Mouse (Mus musculus): Measurements from ENCODE around the gene Rab30.
A peak's percentile ranks its signal among the peaks of the same experiment; 100 is the strongest.
"Not testable (repeated sequence)": the region's sequence is repeated elsewhere in the genome, so short reads cannot be mapped to it uniquely, and the experiment has no call there.

Gene Rab30

GRCm38 (mm10) chr7:92741152-92741860 lies at the start of gene Rab30:
TSS of gene Rab30 (plus strand) at chr7:92741603.
- ATAC-seq (ENCODE audit: insufficient number of reproducible peaks, low FRiP score, low TSS enrichment): peak; percentile 99

- ATAC-seq (ENCODE audit: insufficient number of reproducible peaks, low FRiP score, low TSS enrichment): no peak
Measured at GRCm38 (mm10) chr7:92696395-92696794, 45.0 kb upstream of the Rab30 start.

GRCm38 (mm10) chr7:92698770-92699169 lies 42.6 kb upstream of the Rab30 start:
- ATAC-seq (ENCODE audit: insufficient number of reproducible peaks, low FRiP score, low TSS enrichment): no peak

GRCm38 (mm10) chr7:92703661-92704060 lies 37.7 kb upstream of the Rab30 start:
- no peak for ATAC-seq (ENCODE audit: insufficient number of reproducible peaks, low FRiP score, low TSS enrichment)

- no peak for ATAC-seq (ENCODE audit: insufficient number of reproducible peaks, low FRiP score, low TSS enrichment)
Measured at GRCm38 (mm10) chr7:92705534-92705933, 35.9 kb upstream of the Rab30 start.

GRCm38 (mm10) chr7:92706711-92707110 lies 34.7 kb upstream of the Rab30 start:
- no peak for ATAC-seq (ENCODE audit: insufficient number of reproducible peaks, low FRiP score, low TSS enrichment)

GRCm38 (mm10) chr7:92709573-92709972 lies 31.8 kb upstream of the Rab30 start:
- no peak for ATAC-seq (ENCODE audit: insufficient number of reproducible peaks, low FRiP score, low TSS enrichment)

- no peak for ATAC-seq (ENCODE audit: insufficient number of reproducible peaks, low FRiP score, low TSS enrichment)
Measured at GRCm38 (mm10) chr7:92711593-92711992, 29.8 kb upstream of the Rab30 start.

- ATAC-seq (ENCODE audit: insufficient number of reproducible peaks, low FRiP score, low TSS enrichment): no peak
Measured at GRCm38 (mm10) chr7:92715055-92715454, 26.3 kb upstream of the Rab30 start.

- ATAC-seq (ENCODE audit: insufficient number of reproducible peaks, low FRiP score, low TSS enrichment): no peak
Measured at GRCm38 (mm10) chr7:92720156-92720905, 21.1 kb upstream of the Rab30 start.

- ATAC-seq (ENCODE audit: insufficient number of reproducible peaks, low FRiP score, low TSS enrichment): no peak
Measured at GRCm38 (mm10) chr7:92723750-92724149, 17.7 kb upstream of the Rab30 start.

- ATAC-seq (ENCODE audit: insufficient number of reproducible peaks, low FRiP score, low TSS enrichment): no peak
Measured at GRCm38 (mm10) chr7:92724261-92724660, 17.1 kb upstream of the Rab30 start.

GRCm38 (mm10) chr7:92729583-92729982 lies 11.8 kb upstream of the Rab30 start:
- ATAC-seq (ENCODE audit: insufficient number of reproducible peaks, low FRiP score, low TSS enrichment): not testable (repeated sequence)

GRCm38 (mm10) chr7:92730465-92730864 lies 10.9 kb upstream of the Rab30 start:
- no peak for ATAC-seq (ENCODE audit: insufficient number of reproducible peaks, low FRiP score, low TSS enrichment)

- ATAC-seq (ENCODE audit: insufficient number of reproducible peaks, low FRiP score, low TSS enrichment): no peak
Measured at GRCm38 (mm10) chr7:92730959-92731358, 10.4 kb upstream of the Rab30 start.

- ATAC-seq (ENCODE audit: insufficient number of reproducible peaks, low FRiP score, low TSS enrichment): no peak
Measured at GRCm38 (mm10) chr7:92732136-92732535, 9.3 kb upstream of the Rab30 start.

GRCm38 (mm10) chr7:92737560-92737959 lies 3.8 kb upstream of the Rab30 start:
- ATAC-seq (ENCODE audit: insufficient number of reproducible peaks, low FRiP score, low TSS enrichment): no peak

- no peak for ATAC-seq (ENCODE audit: insufficient number of reproducible peaks, low FRiP score, low TSS enrichment)
Measured at GRCm38 (mm10) chr7:92739956-92740355, 1.4 kb upstream of the Rab30 start.

GRCm38 (mm10) chr7:92740411-92741115 lies 840 bp upstream of the Rab30 start:
- no peak for ATAC-seq (ENCODE audit: insufficient number of reproducible peaks, low FRiP score, low TSS enrichment)

- peak; percentile 57 for ATAC-seq (ENCODE audit: insufficient number of reproducible peaks, low FRiP score, low TSS enrichment)
Measured at GRCm38 (mm10) chr7:92741861-92742249, 452 bp downstream of the Rab30 start.

- no peak for ATAC-seq (ENCODE audit: insufficient number of reproducible peaks, low FRiP score, low TSS enrichment)
Measured at GRCm38 (mm10) chr7:92742341-92742741, 938 bp downstream of the Rab30 start.
